Mouse (Mus musculus) G1E (cell line): Measurements from ENCODE around the gene Mapk12.

Experiments used
- CTCF ChIP-seq: IDR thresholded peaks from 2 replicates; pipeline ENCODE4 v1.5.1; 2012; ENCODE audit warnings: low read depth, low read length, inconsistent platforms, mixed read lengths
- GATA1 ChIP-seq: IDR thresholded peaks from 2 replicates; pipeline ENCODE4 v1.6.1; 2012; ENCODE audit warnings: borderline replicate concordance, low read length, inconsistent platforms, mixed read lengths
- POLR2AphosphoS5 ChIP-seq: IDR thresholded peaks from 2 replicates; pipeline ENCODE4 v1.6.1; 2012; ENCODE audit warnings: low read depth, low read length, inconsistent platforms; ENCODE audit not compliant: insufficient replicate concordance
- TAL1 ChIP-seq: conservative IDR thresholded peaks from 2 replicates; pipeline ENCODE4 v1.6.1; 2012; ENCODE audit warnings: low read depth, low read length, inconsistent platforms, mixed read lengths

DNA sequence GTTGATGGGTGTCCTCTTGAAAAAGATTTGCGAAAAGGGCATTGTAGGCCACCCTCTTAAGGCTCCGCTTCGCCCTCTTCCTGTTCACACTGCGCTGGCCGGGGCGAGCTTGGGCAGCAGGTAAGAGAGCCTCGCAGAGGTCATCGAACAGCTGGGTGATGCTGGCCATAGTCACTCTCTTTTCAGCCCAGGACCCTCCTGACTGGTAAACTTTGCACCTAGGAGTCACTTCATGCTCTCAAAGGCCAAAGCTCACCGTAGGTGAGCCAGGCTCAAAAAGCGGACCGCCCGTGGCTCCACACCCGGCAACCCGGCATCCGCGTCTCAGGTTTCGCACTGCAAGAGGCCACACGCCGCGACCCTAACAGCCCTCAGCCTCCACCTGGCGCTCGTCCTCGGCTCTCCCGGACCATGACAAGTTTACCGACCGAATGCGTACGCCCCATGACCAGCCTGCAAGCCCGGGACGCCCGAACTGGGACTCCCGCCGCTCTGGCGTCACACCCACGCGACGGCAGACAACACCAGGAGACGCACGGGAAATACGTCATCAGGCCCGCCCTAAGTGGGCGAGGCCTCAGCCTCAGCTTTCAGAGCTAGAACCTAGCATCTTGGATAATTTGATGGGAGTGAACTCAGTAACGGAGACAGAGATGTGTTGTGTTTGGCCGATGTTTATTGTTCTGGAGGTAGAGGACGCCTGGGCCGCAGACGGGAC, 17.7 kb downstream of the Mapk12 start, which contains the start of gene Tubgcp6:
- no peak for TF ChIP-seq GATA1
- no peak for TF ChIP-seq CTCF
- TF ChIP-seq POLR2AphosphoS5: no peak
- TF ChIP-seq TAL1: no peak
